Mouse (Mus musculus): ENCODE data around the gene Ubash3a. TPM values are rescaled to one million over a fixed set of nuclear protein-coding genes. Genes with fewer than 3 reads are reported as not detected.

The Ubash3a gene
- polyA plus RNA-seq, 1 experiment: not detected

DNA sequence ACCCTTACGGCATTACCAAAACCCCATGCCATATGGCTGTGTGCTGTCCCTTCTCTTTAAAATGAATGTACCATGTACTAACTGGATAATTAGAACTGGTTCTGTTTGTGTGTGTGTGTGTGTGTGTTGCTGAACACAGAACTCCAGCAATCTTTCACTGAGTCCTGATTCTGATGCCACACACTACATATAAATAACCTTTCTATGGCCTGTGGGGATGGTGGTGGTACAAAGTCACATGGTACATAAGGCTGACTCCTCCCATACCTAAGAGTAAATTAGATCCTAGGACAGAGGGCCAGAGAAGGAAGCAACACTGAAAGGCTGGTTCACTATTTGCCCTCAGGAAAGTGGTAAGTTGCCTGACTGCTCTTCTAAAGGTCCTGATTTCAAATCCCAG lies 78.8 kb downstream of the Ubash3a start, which contains the start of gene Slc37a1:
TSS of gene Slc37a1 (plus strand) at position 301 of the 400 bp plus-strand sequence.
- Histone ChIP-seq H3K4me1 (ENCODE audit: control insufficient read depth, insufficient read depth, low read length) (no peaks in the 10 kb centered on the region), H3K27ac (ENCODE audit: insufficient read depth, low read length) (no peak within 1 kb of the TSS), H3K4me3 (ENCODE audit: insufficient read depth, low read length) (no peak within 1 kb of the TSS)
- no peak for TF ChIP-seq POLR2A (IDR thresholded peaks at IDR 0.05; ENCODE audit: low read depth, low read length)
- TF ChIP-seq CTCF (IDR thresholded peaks at IDR 0.05; ENCODE audit: borderline replicate concordance, insufficient read depth, low read length): no peak

- Histone ChIP-seq H3K4me3 (ENCODE audit: insufficient read depth, low read length) (no peak overlapping the region), H3K27ac (ENCODE audit: insufficient read depth, low read length) (no peak overlapping the region), H3K4me1 (ENCODE audit: control insufficient read depth, insufficient read depth, low read length) (no peaks in the 10 kb centered on the region)
- TF ChIP-seq POLR2A (IDR thresholded peaks at IDR 0.05; ENCODE audit: low read depth, low read length) (no peak), CTCF (IDR thresholded peaks at IDR 0.05; ENCODE audit: borderline replicate concordance, insufficient read depth, low read length) (no peak)
Observed at GRCm38 (mm10) chr17:31287216-31287615, 79.5 kb downstream of the Ubash3a start.

- no peak for TF ChIP-seq POLR2A (IDR thresholded peaks at IDR 0.05; ENCODE audit: low read depth, low read length)
- no peak for TF ChIP-seq CTCF (IDR thresholded peaks at IDR 0.05; ENCODE audit: borderline replicate concordance, insufficient read depth, low read length)
- H3K27ac ChIP-seq (ENCODE audit: insufficient read depth, low read length): no peak overlapping the region
Observed at GRCm38 (mm10) chr17:31288999-31289726, 81.5 kb downstream of the Ubash3a start.

DNA sequence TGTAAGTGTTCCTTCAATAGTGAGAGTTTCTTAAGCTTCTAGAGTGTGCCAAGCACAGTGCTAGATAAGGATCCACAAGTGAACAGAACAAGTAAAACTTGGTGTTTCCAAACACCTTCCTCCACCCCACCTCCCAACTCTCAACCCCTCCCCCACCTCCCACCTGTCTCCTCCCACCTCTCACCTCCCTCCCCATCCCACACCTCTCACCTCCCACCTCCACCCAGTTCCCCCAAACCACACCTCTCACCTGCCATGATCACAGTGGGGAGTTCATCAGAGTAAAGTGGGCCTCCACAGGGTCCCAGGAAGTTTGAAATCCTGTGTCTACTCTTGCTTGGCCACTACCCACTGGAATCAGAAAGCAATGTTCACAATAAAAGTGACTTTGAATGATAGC lies 82.6 kb downstream of the Ubash3a start:
- Histone ChIP-seq H3K4me1 (ENCODE audit: control insufficient read depth, insufficient read depth, low read length) (no peaks in the 10 kb centered on the region), H3K4me3 (ENCODE audit: insufficient read depth, low read length) (no peak overlapping the region), H3K27ac (ENCODE audit: insufficient read depth, low read length) (no peak overlapping the region)
- TF ChIP-seq POLR2A (IDR thresholded peaks at IDR 0.05; ENCODE audit: low read depth, low read length): no peak
- TF ChIP-seq CTCF (IDR thresholded peaks at IDR 0.05; ENCODE audit: borderline replicate concordance, insufficient read depth, low read length): no peak

More at GRCm38 (mm10) chr17:31288999-31289726, 81.5 kb downstream of the Ubash3a start:
- Histone ChIP-seq H3K4me3 (ENCODE audit: insufficient read depth, low read length) (no peak overlapping the region), H3K4me1 (ENCODE audit: control insufficient read depth, insufficient read depth, low read length) (no peaks in the 10 kb centered on the region)

DNA sequence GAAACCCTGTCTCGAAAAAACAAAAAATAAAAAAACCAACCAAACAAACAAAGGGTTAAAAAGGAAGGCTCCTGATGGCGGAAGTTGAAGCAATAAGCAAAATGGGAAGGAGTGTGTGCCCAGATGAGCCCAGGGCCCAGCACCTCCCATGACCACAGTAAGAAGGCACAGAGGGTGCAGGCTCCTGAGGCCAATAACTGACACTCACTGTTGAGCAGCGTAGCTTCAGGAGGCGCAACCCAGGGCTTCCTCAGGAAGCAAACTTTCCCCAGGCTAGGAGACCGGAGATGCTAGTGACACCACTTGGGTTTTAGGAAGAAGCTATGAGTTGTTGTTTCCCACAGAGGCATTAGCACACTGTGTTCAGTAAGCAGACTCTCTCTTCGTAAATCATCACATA lies 83.2 kb downstream of the Ubash3a start:
- no peaks in the 10 kb centered on the region for H3K4me1 ChIP-seq (ENCODE audit: control insufficient read depth, insufficient read depth, low read length)
- no peak overlapping the region for H3K4me3 ChIP-seq (ENCODE audit: insufficient read depth, low read length)
- no peak overlapping the region for H3K27ac ChIP-seq (ENCODE audit: insufficient read depth, low read length)
- TF ChIP-seq POLR2A (IDR thresholded peaks at IDR 0.05; ENCODE audit: low read depth, low read length) (no peak), CTCF (IDR thresholded peaks at IDR 0.05; ENCODE audit: borderline replicate concordance, insufficient read depth, low read length) (no peak)

- Histone ChIP-seq H3K27ac (ENCODE audit: insufficient read depth, low read length) (no peak overlapping the region), H3K4me3 (ENCODE audit: insufficient read depth, low read length) (no peak overlapping the region), H3K4me1 (ENCODE audit: control insufficient read depth, insufficient read depth, low read length) (no peaks in the 10 kb centered on the region)
- no peak for TF ChIP-seq CTCF (IDR thresholded peaks at IDR 0.05; ENCODE audit: borderline replicate concordance, insufficient read depth, low read length)
- no peak for TF ChIP-seq POLR2A (IDR thresholded peaks at IDR 0.05; ENCODE audit: low read depth, low read length)
Observed at GRCm38 (mm10) chr17:31294363-31295214, 86.9 kb downstream of the Ubash3a start.

GRCm38 (mm10) chr17:31295215-31295891 lies 87.7 kb downstream of the Ubash3a start:
- Histone ChIP-seq H3K4me1 (ENCODE audit: control insufficient read depth, insufficient read depth, low read length) (no peaks in the 10 kb centered on the region), H3K4me3 (ENCODE audit: insufficient read depth, low read length) (no peak overlapping the region), H3K27ac (ENCODE audit: insufficient read depth, low read length) (no peak overlapping the region)
- TF ChIP-seq CTCF (IDR thresholded peaks at IDR 0.05; ENCODE audit: borderline replicate concordance, insufficient read depth, low read length) (no peak), POLR2A (IDR thresholded peaks at IDR 0.05; ENCODE audit: low read depth, low read length) (no peak)

DNA sequence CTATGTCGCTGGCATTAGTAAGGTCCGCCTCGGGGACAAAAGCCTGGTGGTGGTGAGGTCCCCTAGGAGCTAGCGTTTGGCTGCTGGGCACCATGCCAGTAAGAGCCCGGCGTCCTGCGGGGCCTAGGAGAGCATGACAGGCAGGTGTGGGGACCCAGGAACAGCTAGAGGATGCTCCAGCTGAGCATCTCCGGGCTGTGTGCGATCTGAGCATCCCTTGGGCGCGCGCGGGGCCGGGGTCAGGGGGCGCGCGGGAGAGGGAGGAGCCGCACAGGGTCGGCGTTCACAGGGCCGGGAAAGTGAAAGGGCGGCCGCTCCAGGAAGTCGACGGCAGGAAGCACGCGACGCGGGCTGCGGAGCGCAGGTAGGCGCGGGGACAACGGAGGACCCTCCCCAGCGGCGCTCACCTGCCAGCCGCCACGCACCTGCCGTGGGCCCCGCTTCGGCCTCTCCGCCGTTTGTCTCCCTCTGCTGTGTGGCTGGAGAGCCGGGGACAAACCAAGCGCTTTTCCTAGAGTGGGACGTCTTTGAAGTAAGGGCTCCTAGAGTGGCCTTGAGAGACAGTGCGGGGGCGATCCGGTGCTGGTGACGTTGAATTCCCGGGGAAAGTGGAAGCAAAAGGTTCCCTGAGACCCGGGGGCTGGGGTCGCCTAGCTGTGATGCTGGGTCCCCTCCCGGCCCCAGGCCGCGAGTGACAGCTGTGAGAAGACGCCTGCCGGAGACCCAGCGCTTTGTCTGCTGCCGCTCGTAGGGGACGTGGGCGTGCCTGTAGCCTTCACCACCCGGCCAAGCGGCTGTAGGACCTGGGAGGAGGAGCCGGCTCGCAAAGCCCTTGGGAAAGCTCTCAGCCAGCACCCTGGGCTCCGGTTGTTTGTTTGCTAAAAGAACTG lies 88.5 kb downstream of the Ubash3a start:
- H3K4me3 ChIP-seq (ENCODE audit: insufficient read depth, low read length): peak overlapping the region; percentile 45
- no peaks in the 10 kb centered on the region for H3K4me1 ChIP-seq (ENCODE audit: control insufficient read depth, insufficient read depth, low read length)
- TF ChIP-seq CTCF (IDR thresholded peaks at IDR 0.05; ENCODE audit: borderline replicate concordance, insufficient read depth, low read length) (no peak), POLR2A (IDR thresholded peaks at IDR 0.05; ENCODE audit: low read depth, low read length) (no peak)
- no peak overlapping the region for H3K27ac ChIP-seq (ENCODE audit: insufficient read depth, low read length)

Other genes with a start within 250 kb of the Ubash3a start
- gene Abcg1, start 150.2 kb upstream of the Ubash3a start, polyA plus RNA-seq (2011; ENCODE audit: insufficient read length, low read depth, missing spikeins): 0.86 and 2.4 TPM in 2 replicates
- not detected in 2 replicates for gene Tff3, start 78.2 kb upstream of the Ubash3a start, polyA plus RNA-seq (2011; ENCODE audit: insufficient read length, low read depth, missing spikeins)
- gene Tff2, start 63.6 kb upstream of the Ubash3a start, polyA plus RNA-seq (2011; ENCODE audit: insufficient read length, low read depth, missing spikeins): not detected in 2 replicates
- gene Tff1, start 42.6 kb upstream of the Ubash3a start, polyA plus RNA-seq (2011; ENCODE audit: insufficient read length, low read depth, missing spikeins): not detected in 2 replicates
- not detected in 2 replicates for gene Tmprss3, start 8.9 kb upstream of the Ubash3a start, polyA plus RNA-seq (2011; ENCODE audit: insufficient read length, low read depth, missing spikeins)
- gene Rsph1, start 69.5 kb downstream of the Ubash3a start, polyA plus RNA-seq (2011; ENCODE audit: insufficient read length, low read depth, missing spikeins): 1.3 and 1.6 TPM in 2 replicates
- gene Slc37a1, start 78.9 kb downstream of the Ubash3a start, polyA plus RNA-seq (2011; ENCODE audit: insufficient read length, low read depth, missing spikeins): not detected in 2 replicates
- 0.97 and 3.4 TPM in 2 replicates for gene Pde9a, start 178.3 kb downstream of the Ubash3a start, polyA plus RNA-seq (2011; ENCODE audit: insufficient read length, low read depth, missing spikeins)

Measured in embryonic fibroblast, embryonic 13.5 days (primary cell).